Mouse (Mus musculus) adrenal gland, postnatal 14 days (tissue): ENCODE data around the gene Sgpp1. TPM values are rescaled to one million over a fixed set of nuclear protein-coding genes. Genes with fewer than 3 reads are reported as not detected.
"Not testable (repeated sequence)": the region's sequence is repeated elsewhere in the genome, so short reads cannot be mapped to it uniquely, and the experiment has no call there.

Experiments
- DNase-seq: peaks from one replicate; pipeline ENCODE4 v3.0.0; 2021; ENCODE audit warnings: mixed read lengths
- total RNA-seq: library from RNA; stranded (reverse); gene quantifications from 2 replicates; pipeline ENCODE4 v1.2.3, GENCODE M21; 2021

Sgpp1 gene
- total RNA-seq, 1 experiment from 2014 or later: 93.5 TPM

- peak; percentile 49 for DNase-seq
Observed at GRCm38 (mm10) chr12:75731927-75732443, 3.5 kb downstream of the Sgpp1 start.

GRCm38 (mm10) chr12:75731508-75731907 is 4.0 kb downstream of the Sgpp1 start:
- DNase-seq: no peak

DNA sequence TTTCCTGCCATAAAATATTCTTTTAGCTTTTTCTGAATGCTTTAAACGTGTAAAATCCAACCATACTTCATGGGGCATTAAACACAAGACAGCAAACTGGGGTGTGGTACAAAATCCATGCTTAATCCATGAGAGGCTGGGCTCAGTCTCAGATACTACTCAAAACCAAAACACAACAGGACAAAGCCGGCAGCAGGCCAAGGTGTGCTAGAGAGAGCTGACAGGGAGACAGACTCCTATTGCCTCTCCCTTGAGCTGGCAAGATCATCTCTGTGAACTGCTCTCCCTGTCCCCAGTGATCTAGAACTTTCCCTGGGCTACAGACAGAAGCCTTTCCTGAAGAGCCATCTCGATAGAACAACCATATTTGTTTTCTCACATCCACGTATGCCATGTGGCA is 5.1 kb downstream of the Sgpp1 start:
- no peak for DNase-seq

DNA sequence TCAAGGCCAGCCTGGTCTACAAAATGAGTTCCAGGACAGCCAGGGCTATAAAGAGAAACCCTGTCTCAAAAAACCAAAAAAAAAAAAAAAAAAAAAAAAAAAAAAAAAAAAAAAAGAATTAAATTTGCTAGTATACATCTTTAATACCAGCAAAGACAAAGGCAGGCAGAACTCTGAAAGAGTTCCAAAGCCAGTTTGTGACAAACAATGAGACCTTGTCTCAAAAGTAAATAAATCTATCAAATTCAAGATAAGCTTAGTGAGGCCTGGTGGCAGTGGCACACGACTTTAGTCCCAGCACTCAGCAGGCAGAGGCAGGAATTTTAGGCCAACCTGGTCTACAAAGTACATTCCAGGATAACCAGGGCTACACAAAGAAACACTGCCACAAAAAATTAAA is 5.7 kb downstream of the Sgpp1 start:
- DNase-seq: no peak

GRCm38 (mm10) chr12:75727333-75728125 is 8.0 kb downstream of the Sgpp1 start:
- no peak for DNase-seq

GRCm38 (mm10) chr12:75726349-75726861 is 9.1 kb downstream of the Sgpp1 start:
- DNase-seq: no peak

DNA sequence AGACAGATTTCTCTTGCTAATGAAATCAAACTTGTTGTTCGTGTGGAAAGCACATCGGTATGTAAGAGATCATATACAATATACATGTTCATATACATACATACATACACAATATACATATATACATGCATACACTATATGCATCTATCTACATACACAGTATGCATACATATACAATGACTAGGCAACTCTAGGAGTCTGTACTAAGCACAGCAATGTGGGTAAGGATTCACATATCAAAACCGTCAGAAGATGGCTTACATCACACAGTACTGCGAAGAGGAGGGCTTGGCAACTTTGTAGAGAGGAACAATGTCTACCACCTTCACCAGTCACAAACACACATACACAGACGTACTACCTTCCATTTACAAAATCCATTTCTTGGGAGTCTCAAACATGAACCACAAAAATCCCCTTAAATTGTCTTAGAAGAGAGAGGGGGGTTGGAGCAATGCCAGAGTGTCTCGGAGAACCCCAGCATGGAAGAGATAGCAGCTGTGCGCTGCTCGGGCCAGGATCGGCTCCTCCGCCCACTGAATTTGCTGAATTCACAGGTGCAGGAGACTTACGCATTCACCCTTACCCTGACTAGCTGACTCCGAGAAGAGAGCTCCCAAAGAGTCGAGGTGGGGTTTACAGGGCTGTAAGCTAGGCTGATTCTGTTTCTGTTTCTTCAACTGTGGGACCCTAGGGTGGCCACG is 10.8 kb downstream of the Sgpp1 start:
- DNase-seq: no peak

GRCm38 (mm10) chr12:75723839-75724463 is 11.6 kb downstream of the Sgpp1 start:
- no peak for DNase-seq

GRCm38 (mm10) chr12:75721941-75722340 is 13.6 kb downstream of the Sgpp1 start:
- DNase-seq: no peak

GRCm38 (mm10) chr12:75721006-75721405 is 14.5 kb downstream of the Sgpp1 start:
- no peak for DNase-seq

DNA sequence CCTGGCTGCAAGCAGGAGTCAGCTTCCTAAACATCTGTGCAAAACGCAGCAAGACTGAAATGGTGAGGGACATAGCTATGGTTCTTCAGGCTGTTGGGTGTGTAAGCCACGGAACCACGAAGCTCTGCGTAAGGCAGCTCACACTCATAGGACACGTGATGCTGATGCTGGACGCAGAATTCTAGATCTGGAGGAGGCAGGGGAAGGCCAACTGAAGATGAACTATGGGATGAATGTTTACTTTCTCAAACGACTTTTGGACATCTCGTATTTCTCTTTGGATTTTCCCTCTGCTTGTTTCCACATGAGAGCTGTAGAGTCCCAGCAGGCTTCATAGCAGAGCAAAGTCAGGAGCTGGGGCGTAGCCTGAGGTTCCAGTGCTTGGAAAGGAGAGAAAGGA is 21.9 kb downstream of the Sgpp1 start:
- DNase-seq: no peak

DNA sequence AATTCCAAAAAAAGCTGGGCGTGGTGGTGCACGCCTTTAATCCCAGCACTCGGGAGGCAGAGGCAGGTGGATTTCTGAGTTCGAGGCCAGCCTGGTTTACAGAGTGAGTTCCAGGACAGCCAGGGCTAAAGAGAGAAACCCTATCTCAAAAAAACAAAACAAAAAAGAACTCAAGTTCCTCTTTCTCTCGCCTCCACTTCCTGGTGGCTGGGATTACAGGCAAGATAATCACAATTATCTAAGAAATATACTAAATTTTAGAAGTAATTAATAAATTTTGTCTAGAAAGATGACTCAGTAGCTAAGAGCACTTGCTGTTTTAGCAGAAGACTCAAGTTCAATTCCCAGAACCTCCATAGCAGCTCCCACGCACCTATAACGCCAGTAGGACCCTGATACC is 22.6 kb downstream of the Sgpp1 start:
- DNase-seq: not testable (repeated sequence)

GRCm38 (mm10) chr12:75710596-75711376 is 24.7 kb downstream of the Sgpp1 start:
- no peak for DNase-seq

DNA sequence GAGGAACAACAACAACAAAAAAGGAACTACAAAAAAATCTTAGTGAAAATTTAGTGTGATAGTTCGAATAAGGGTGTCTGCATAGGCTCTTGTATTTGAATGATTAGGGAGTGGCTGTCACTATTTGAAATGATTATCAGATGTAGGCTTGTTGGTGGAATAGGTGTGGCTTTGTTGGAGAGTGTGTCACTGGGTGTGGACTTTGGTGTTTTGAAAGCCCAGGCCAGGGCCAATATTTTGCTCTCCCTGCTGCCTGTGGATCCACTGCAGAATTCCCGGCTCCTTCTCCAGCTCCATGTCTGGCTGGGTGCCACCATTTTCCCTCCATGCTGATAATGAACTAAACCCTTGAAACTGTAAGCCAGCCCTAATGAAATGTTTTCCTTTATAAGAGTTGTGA is 26.0 kb downstream of the Sgpp1 start:
- no peak for DNase-seq

DNA sequence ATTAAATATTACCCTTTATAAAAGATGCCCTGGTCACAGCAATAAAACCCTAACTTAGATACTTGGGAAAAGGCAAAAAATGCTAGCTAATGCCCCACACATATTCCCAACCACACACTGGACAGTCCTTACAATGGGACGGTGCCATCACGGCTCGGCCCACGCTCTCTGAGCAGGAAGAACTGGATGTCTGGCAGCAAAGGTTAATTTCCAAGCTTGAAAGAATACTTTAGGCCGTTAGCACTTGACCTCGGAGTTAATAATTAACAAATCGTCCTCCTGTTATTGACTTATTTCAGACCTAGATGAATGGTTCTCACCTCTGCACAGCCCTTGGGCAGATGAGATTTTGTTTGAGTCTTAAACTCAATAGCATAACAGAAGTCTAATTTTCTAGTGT is 28.9 kb downstream of the Sgpp1 start:
- no peak for DNase-seq

GRCm38 (mm10) chr12:75702739-75703122 is 32.8 kb downstream of the Sgpp1 start:
- no peak for DNase-seq

DNA sequence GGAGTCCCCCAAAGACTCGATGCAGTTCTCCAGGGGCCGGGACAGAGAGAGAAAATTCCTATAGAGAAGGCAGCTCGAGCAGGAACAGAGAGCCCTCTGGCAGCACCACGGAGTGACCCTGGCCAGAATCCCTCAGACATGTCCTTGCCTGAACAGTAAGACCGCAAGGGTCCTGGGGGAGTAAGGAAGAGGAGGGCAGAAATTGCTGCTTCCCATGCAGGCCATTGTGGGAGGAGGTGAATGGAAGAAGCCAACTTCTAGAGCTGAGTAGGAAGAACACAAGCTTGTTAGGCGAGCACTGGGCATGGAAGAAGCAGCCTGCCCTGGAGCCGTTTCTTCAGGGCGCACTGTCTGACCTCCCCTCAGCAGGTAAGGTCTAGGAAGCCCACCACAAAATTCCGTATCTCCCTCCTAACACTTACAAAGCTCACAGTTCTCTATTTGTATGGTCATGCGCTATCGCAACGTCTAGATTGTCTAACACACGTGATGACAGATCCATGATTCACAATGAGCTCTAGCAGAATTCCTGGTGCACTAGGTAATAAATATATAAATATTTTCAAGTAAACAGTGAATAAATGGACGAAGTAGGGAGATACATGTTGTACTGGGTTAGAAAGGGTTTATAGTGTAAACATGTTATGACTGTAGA is 33.3 kb downstream of the Sgpp1 start:
- DNase-seq: peak; percentile 21

GRCm38 (mm10) chr12:75701173-75702083 is 34.1 kb downstream of the Sgpp1 start:
- DNase-seq: peak; percentile 60

DNA sequence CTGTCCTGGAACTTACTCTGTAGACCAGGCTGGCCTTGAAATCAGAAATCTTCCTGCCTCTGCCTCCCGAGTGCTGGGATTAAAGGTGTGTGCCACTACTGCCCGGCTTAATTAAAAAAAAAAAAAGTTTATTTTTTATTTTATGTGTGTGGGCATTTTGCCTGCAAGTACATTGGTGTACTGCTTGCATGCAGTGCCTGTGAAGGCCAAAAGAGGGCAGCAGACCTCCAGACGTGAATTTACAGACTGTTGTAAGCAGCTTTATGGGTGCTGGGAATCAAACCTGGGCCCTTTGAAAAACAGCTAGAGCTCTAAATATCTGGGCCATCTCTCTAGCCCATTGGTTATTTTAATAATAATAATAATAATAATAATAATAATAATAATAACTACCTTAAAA is 36.8 kb downstream of the Sgpp1 start:
- no peak for DNase-seq

DNA sequence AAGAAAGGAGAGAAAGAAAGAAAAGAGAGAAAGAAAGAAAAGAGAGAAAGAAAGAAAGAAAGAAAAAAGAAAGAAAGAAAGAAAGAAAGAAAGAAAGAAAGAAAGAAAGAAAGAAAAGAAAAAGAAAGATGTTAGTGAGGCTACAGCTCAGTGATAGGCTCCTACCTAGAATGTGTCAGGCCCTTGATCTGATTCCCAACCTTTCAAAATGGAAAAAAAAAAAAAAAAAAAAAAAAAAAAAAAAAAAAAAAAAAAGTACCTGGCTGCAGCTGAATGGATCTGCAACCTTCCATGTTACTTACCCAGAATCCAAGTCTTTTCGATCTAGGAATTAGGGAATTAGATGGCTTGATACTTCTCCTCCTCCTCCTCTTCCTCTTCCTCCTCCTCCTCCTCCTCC is 39.7 kb downstream of the Sgpp1 start:
- DNase-seq: not testable (repeated sequence)
